Mouse (Mus musculus): Measurements from ENCODE around the gene Cux2. TPM values are rescaled to one million over a fixed set of nuclear protein-coding genes. Genes with fewer than 3 reads are reported as not detected.

Gene Cux2
- polyA plus RNA-seq, 1 experiment: 1.2 TPM

DNA sequence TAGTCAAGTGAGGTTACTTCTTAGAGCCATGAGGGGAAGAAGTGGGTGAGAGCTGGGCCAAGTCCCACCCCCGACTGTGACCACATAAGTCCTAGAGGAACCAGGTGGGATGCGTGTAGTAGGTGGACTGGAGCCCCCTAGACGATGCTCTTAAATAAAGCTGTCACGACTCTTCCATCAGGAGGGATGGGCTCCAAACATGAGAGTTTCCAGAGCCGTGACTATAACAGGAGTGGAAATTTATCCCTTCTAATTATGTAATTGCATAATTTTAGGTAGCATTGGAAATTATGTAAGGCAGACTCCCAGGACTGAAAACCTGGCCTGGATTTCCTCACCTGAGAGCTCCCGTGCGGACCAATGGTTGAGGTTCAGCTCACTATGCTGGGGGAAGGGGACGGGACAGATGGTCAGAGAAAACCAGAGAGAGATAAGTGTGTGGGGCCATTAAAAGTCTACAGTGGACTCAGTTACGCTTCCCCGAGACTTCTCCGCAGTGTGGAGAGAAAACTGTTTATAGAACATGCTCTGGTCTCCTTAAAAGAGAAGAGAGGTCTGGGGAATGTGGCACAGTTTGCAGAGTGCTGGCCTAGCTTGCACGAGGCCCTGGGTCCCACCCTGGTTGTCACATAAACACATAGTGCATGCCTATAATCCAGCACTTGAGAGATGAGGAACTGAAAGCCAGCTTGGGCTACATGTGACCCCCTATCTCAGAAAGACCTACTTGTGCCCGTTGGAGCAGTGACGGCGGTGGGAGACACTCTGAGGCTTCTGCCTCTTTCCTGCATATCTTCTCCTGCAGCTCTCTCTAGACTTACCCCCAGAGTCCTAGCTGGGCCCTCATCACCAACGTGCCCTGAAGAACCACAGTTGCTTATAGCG, 126.7 kb downstream of the Cux2 start:
- DNase-seq (ENCODE audit: low read depth in 1 of 2, low spot score in 2 of 2): no peak
- TF ChIP-seq POLR2A (IDR thresholded peaks at IDR 0.05; ENCODE audit: low read depth, low read length): no peak
- Histone ChIP-seq H3K36me3 (ENCODE audit: control insufficient read depth, insufficient read depth, low read length) (no peaks in the 10 kb centered on the region), H3K27me3 (ENCODE audit: control insufficient read depth, insufficient read depth, low read length) (0 out of 2 replicates have a peak, but pooled peaks cover 2% of the 10 kb centered on the region), H3K4me3 (ENCODE audit: extremely low read depth, insufficient read depth, insufficient read length) (no peak overlapping the region), H3K4me1 (ENCODE audit: control insufficient read depth, insufficient read depth, insufficient read length) (no peaks in the 10 kb centered on the region), H3K27ac (ENCODE audit: insufficient read depth, low read length) (no peak overlapping the region)
- WGBS: 64% methylated on average over 17 of the region's 17 CpGs

DNA sequence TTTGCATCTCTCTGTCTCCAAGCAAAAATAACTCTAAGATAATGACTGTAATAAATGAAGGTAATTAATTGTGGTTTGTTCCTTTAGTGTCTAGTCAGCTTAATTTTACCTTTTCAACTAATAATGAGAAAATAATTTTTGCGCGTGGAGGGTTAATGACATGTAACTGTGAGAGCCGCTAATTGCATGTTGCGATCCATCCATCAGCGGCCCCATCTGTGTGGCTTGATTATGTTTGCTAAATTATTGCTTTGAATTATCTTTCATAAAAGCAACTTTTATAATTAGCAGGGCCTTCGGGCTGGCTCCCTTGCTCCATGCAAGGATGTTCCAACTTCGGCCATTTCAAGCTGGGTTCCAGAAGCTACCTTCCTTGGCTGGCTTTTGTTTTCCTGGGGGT, 130.7 kb downstream of the Cux2 start:
- Histone ChIP-seq H3K36me3 (ENCODE audit: control insufficient read depth, insufficient read depth, low read length) (no peaks in the 10 kb centered on the region), H3K27me3 (ENCODE audit: control insufficient read depth, insufficient read depth, low read length) (no peaks in the 10 kb centered on the region)
- TF ChIP-seq CTCF (IDR thresholded peaks at IDR 0.05; ENCODE audit: extremely low read depth, insufficient read depth, insufficient read length, insufficient replicate concordance) (no peak), POLR2A (IDR thresholded peaks at IDR 0.05; ENCODE audit: low read depth, low read length) (no peak)

DNA sequence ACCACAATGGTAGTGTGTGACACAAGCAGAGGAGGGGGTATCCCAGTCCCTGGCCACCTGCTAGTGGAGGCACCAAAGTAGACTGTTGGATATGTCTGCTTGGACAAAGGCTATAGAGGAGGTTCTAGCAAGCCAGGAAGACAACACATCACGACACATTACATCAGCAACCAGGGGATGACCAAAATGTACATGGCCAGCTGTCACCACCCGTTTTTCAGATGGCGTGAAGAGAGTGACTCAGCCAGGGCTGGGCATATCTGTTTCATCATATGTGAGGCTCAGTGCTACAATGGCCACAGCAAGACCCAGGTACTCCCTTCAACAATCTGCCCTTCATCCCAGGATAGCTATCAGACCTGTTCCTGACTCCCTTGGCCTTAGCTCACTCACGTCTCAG, 133.1 kb downstream of the Cux2 start:
- Histone ChIP-seq H3K27me3 (ENCODE audit: control insufficient read depth, insufficient read depth, low read length) (no peaks in the 10 kb centered on the region), H3K36me3 (ENCODE audit: control insufficient read depth, insufficient read depth, low read length) (no peaks in the 10 kb centered on the region), H3K27ac (ENCODE audit: insufficient read depth, low read length) (no peak overlapping the region), H3K4me3 (ENCODE audit: extremely low read depth, insufficient read depth, insufficient read length) (no peak overlapping the region), H3K4me1 (ENCODE audit: control insufficient read depth, insufficient read depth, insufficient read length) (no peaks in the 10 kb centered on the region)
- DNase-seq (ENCODE audit: low read depth in 1 of 2, low spot score in 2 of 2): no peak
- 71% methylated on average over 4 of the region's 4 CpGs for WGBS
- no peak for TF ChIP-seq POLR2A (IDR thresholded peaks at IDR 0.05; ENCODE audit: low read depth, low read length)
- TF ChIP-seq CTCF (IDR thresholded peaks at IDR 0.05; ENCODE audit: extremely low read depth, insufficient read depth, insufficient read length, insufficient replicate concordance): no peak

More for the DNA sequence above, 130.7 kb downstream of the Cux2 start:
- Histone ChIP-seq H3K4me1 (ENCODE audit: control insufficient read depth, insufficient read depth, insufficient read length) (no peaks in the 10 kb centered on the region), H3K27ac (ENCODE audit: insufficient read depth, low read length) (no peak overlapping the region), H3K4me3 (ENCODE audit: extremely low read depth, insufficient read depth, insufficient read length) (no peak overlapping the region)
- WGBS: 86% methylated on average over 7 of the region's 7 CpGs
- no peak for DNase-seq (ENCODE audit: low read depth in 1 of 2, low spot score in 2 of 2)

DNA sequence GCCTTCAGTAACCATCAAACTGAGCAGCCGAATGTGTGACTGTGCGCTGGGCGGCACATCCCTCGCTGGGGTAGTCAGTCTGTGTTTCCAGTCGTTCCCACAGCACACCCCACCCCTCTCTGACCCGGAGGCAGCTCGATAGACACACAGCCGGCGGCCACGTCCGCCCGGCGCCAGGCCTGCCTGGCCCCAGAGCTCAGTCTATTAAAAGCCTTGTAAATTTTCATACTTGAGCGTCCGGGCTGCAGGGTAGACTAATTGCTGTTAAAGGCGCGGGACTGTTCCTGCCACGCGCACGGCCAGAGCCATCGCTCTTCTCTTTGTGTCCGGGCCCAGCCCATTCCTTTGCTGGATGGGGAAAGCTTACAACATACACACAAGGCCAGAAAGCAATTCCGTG, 135.9 kb downstream of the Cux2 start:
- no peak for TF ChIP-seq POLR2A (IDR thresholded peaks at IDR 0.05; ENCODE audit: low read depth, low read length)
- TF ChIP-seq CTCF (IDR thresholded peaks at IDR 0.05; ENCODE audit: extremely low read depth, insufficient read depth, insufficient read length, insufficient replicate concordance): no peak
- H3K36me3 ChIP-seq (ENCODE audit: control insufficient read depth, insufficient read depth, low read length): no peaks in the 10 kb centered on the region
- H3K4me1 ChIP-seq (ENCODE audit: control insufficient read depth, insufficient read depth, insufficient read length): no peaks in the 10 kb centered on the region
- no peaks in the 10 kb centered on the region for H3K27me3 ChIP-seq (ENCODE audit: control insufficient read depth, insufficient read depth, low read length)
- no peak for DNase-seq (ENCODE audit: low read depth in 1 of 2, low spot score in 2 of 2)
- H3K4me3 ChIP-seq (ENCODE audit: extremely low read depth, insufficient read depth, insufficient read length): no peak overlapping the region
- H3K27ac ChIP-seq (ENCODE audit: insufficient read depth, low read length): no peak overlapping the region
- 83% methylated on average over 23 of the region's 23 CpGs for WGBS

DNA sequence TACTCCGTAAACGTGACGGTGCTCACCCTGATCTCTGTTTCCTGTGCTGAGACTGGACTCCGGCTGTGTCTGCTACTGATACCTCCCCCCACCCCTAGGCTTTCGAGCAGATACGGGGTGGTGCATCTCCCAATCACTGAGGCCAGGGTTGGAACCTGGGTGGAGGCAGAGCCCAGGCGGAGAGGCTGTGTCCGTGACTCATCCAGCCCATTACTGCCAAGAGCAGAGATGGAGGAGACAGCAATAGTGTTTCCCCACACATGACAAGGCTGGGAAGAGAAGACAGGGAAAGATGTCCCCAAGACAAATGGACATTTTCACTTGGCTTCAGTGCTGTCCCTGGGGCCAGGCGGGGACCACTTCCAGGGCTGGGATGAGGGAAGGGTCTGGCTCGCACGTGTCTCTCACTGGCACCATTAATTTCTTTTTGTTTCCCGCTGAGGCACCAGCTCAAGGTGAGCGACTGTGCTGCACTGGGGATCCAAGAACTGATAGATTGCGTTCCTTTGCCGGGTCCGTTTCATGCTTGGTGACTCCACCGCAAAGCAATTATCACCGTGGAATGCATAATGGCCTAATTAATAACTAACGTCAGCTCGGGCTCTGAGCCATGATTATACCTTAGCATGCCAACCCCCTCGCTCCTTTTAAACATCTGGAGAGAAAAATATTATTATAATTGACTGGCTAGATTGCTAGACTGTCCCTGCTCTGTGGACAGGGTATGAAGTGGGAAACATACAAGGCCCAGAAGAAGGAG, 140.5 kb downstream of the Cux2 start:
- no peaks in the 10 kb centered on the region for H3K36me3 ChIP-seq (ENCODE audit: control insufficient read depth, insufficient read depth, low read length)
- H3K27me3 ChIP-seq (ENCODE audit: control insufficient read depth, insufficient read depth, low read length): no peaks in the 10 kb centered on the region
- no peak overlapping the region for H3K4me3 ChIP-seq (ENCODE audit: extremely low read depth, insufficient read depth, insufficient read length)
- TF ChIP-seq POLR2A (IDR thresholded peaks at IDR 0.05; ENCODE audit: low read depth, low read length): no peak
- TF ChIP-seq CTCF (IDR thresholded peaks at IDR 0.05; ENCODE audit: extremely low read depth, insufficient read depth, insufficient read length, insufficient replicate concordance): no peak
- WGBS: 87% methylated on average over 21 of the region's 21 CpGs
- no peak overlapping the region for H3K27ac ChIP-seq (ENCODE audit: insufficient read depth, low read length)
- H3K4me1 ChIP-seq (ENCODE audit: control insufficient read depth, insufficient read depth, insufficient read length): no peaks in the 10 kb centered on the region
- no peak for DNase-seq (ENCODE audit: low read depth in 1 of 2, low spot score in 2 of 2)

DNA sequence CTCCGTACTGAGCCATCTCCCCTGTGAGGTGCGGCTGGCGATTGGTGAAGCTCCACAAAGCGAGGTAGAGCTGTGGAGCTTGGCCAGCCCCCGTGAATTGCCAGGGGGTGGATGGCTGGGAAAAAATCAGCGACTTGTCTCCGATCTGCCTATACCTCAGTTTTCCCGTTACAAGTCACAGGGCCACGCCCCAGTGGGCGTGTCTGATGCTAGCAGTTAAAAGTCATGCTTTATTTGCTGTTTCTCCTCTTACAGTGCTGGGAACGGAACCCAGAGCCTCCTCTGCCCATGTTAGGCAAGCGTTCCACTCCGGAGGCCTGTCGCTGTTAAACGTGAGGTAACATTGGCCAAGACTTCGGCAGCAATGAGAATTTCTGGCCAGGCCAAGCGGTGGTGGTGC, 144.2 kb downstream of the Cux2 start:
- 80% methylated on average over 17 of the region's 17 CpGs for WGBS
- H3K4me1 ChIP-seq (ENCODE audit: control insufficient read depth, insufficient read depth, insufficient read length): no peaks in the 10 kb centered on the region
- H3K27me3 ChIP-seq (ENCODE audit: control insufficient read depth, insufficient read depth, low read length): no peaks in the 10 kb centered on the region
- DNase-seq (ENCODE audit: low read depth in 1 of 2, low spot score in 2 of 2): no peak
- no peak overlapping the region for H3K27ac ChIP-seq (ENCODE audit: insufficient read depth, low read length)
- H3K4me3 ChIP-seq (ENCODE audit: extremely low read depth, insufficient read depth, insufficient read length): no peak overlapping the region
- TF ChIP-seq CTCF (IDR thresholded peaks at IDR 0.05; ENCODE audit: extremely low read depth, insufficient read depth, insufficient read length, insufficient replicate concordance): no peak
- TF ChIP-seq POLR2A (IDR thresholded peaks at IDR 0.05; ENCODE audit: low read depth, low read length): no peak
- H3K36me3 ChIP-seq (ENCODE audit: control insufficient read depth, insufficient read depth, low read length): no peaks in the 10 kb centered on the region

DNA sequence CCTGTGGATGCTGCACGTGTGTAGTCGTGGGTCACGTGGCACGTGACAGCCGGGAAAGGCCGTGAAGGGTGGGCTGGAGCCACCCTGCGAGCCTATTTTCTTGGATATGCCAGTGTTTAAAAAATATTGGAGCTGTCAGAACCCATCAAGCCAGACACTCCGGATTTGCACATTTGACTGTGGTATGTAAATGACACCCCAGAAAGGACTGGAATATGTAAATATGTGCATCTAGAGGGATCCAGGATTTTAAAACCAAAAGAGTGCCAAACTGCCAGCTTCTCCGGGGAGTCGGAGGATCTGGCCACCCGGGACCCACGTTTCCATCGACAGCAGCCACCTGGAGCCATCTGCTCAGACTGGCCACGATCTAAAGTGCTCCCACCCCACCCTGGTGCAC, 145.1 kb downstream of the Cux2 start:
- WGBS: 92% methylated on average over 14 of the region's 14 CpGs
- no peak overlapping the region for H3K4me3 ChIP-seq (ENCODE audit: extremely low read depth, insufficient read depth, insufficient read length)
- H3K36me3 ChIP-seq (ENCODE audit: control insufficient read depth, insufficient read depth, low read length): no peaks in the 10 kb centered on the region
- H3K4me1 ChIP-seq (ENCODE audit: control insufficient read depth, insufficient read depth, insufficient read length): no peaks in the 10 kb centered on the region
- no peak for DNase-seq (ENCODE audit: low read depth in 1 of 2, low spot score in 2 of 2)
- no peak for TF ChIP-seq CTCF (IDR thresholded peaks at IDR 0.05; ENCODE audit: extremely low read depth, insufficient read depth, insufficient read length, insufficient replicate concordance)
- TF ChIP-seq POLR2A (IDR thresholded peaks at IDR 0.05; ENCODE audit: low read depth, low read length): no peak
- no peak overlapping the region for H3K27ac ChIP-seq (ENCODE audit: insufficient read depth, low read length)
- H3K27me3 ChIP-seq (ENCODE audit: control insufficient read depth, insufficient read depth, low read length): no peaks in the 10 kb centered on the region

All from spleen, adult 2 months (tissue).